In the genomic region with DNA sequence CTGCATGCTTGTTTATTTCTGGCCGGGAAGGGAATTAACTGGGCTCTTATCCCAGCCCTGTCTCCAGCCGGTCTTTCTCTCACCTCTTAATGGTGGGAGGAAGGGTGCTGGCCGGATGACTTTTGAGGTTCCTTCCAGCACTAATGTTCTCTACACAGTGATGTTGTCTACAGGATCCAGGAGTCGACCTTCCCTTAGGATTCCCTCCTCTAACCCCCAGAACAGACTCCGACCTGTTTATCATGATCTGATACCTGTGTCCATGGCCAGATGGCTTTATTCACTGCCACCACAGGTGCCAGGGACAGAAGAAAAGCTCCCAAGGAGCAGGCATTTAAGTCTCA, we compare ENCODE assay signal across 14 mouse cellular contexts.
DNase-seq lines count a peak whose midpoint lies in the region; ATAC-seq and TF ChIP-seq lines count a peak whose summit lies in the region.
"Had no signal": no experiment of that assay in that cellular context is flagged by ENCODE, and none has a peak within 500 bp of the region (broad histone marks: within the 10 kb centered on the region; RNA-seq: fewer than 3 reads in every experiment).

No protein-coding gene starts in this region.

- H3K9me3 ChIP-seq in lung, embryonic 16.5 days (ENCODE audit: control insufficient read depth, low read length): no peaks in the 10 kb centered on the region
- no peaks in the 10 kb centered on the region for H3K9me3 ChIP-seq in limb, embryonic 15.5 days

- TF ChIP-seq EP300 in heart, adult 2 months (IDR thresholded peaks at IDR 0.05; ENCODE audit: insufficient read depth, low read depth, low read length): no peak

- peaks cover 9% of the 10 kb centered on the region for H3K4me1 ChIP-seq in heart, adult 2 months (ENCODE audit: control insufficient read depth, insufficient read depth, low read length)
- H3K4me1 ChIP-seq in lung, embryonic 16.5 days (replicated peaks; ENCODE audit: control insufficient read depth, insufficient read depth, low read length): peaks cover 16% of the 10 kb centered on the region; the same call in 1 of the 2 replicates
- peaks cover 35% of the 10 kb centered on the region for H3K4me1 ChIP-seq in limb, embryonic 15.5 days

- no peaks in the 10 kb centered on the region for H3K36me3 ChIP-seq in heart, adult 2 months (ENCODE audit: control insufficient read depth, insufficient read depth, low read length)
- H3K36me3 ChIP-seq in lung, embryonic 16.5 days (ENCODE audit: control insufficient read depth, insufficient read depth, low read length): no peaks in the 10 kb centered on the region
- H3K36me3 ChIP-seq in limb, embryonic 15.5 days: no peaks in the 10 kb centered on the region

- no peak overlapping the region for H3K9ac ChIP-seq in heart, adult 2 months (ENCODE audit: low read depth, low read length)
- no peak overlapping the region for H3K9ac ChIP-seq in lung, embryonic 16.5 days (ENCODE audit: low read length)
- H3K9ac ChIP-seq in limb, embryonic 15.5 days: no peak overlapping the region
- H3K9ac ChIP-seq: liver, embryonic 14.5 days had no signal

- no peaks in the 10 kb centered on the region for H3K79me2 ChIP-seq in heart, adult 2 months (replicated peaks; ENCODE audit: control insufficient read depth, insufficient read depth, low read length)

- H3K4me3 ChIP-seq in heart, adult 2 months: no peak overlapping the region
- H3K4me3 ChIP-seq in lung, embryonic 16.5 days (ENCODE audit: low read length): no peak overlapping the region
- H3K4me3 ChIP-seq in limb, embryonic 15.5 days: no peak overlapping the region
- H3K4me3 ChIP-seq: left cerebral cortex, adult 2 months; myocyte had no signal

- no peak for DNase-seq in heart, adult 2 months
- DNase-seq in heart, postnatal 10 days: no peak
- no peak for DNase-seq in lung, postnatal 36 days
- DNase-seq in cerebellum, adult 9-11 months: peak; percentile 76
- DNase-seq in gastrocnemius, postnatal 36 days: no peak
- no peak for DNase-seq in ovary, postnatal 36 days (ENCODE audit: low spot score)
- DNase-seq: kidney, postnatal 14 days; right cerebral cortex, postnatal 25 days; thymus, postnatal 4 days had no signal

- no peak overlapping the region for H3K4me2 ChIP-seq in lung, embryonic 16.5 days (ENCODE audit: low read depth, low read length)
- no peak overlapping the region for H3K4me2 ChIP-seq in limb, embryonic 15.5 days

- WGBS in heart, adult 2 months: 47% methylated on average over 5 of the region's 5 CpGs
- WGBS in lung, embryonic 16.5 days: 42% methylated on average over 5 of the region's 5 CpGs
- WGBS in limb, embryonic 15.5 days: 38% methylated on average over 5 of the region's 5 CpGs

- no peak for TF ChIP-seq CTCF in heart, adult 2 months (IDR thresholded peaks at IDR 0.05)

- peak overlapping the region; percentile 60; the same call in 1 of the 2 replicates for H3K27ac ChIP-seq in heart, adult 2 months
- no peak overlapping the region for H3K27ac ChIP-seq in lung, embryonic 16.5 days (ENCODE audit: low read length)
- H3K27ac ChIP-seq in limb, embryonic 15.5 days: peak overlapping the region; percentile 22; the same call in 1 of the 2 replicates
- H3K27ac ChIP-seq: left cerebral cortex, adult 2 months; liver, embryonic 14.5 days had no signal

- no peaks in the 10 kb centered on the region for H3K27me3 ChIP-seq in heart, adult 2 months (ENCODE audit: control insufficient read depth, insufficient read depth, low read length)
- no peaks in the 10 kb centered on the region for H3K27me3 ChIP-seq in lung, embryonic 16.5 days (ENCODE audit: control insufficient read depth, insufficient read depth, low read depth, low read length)
- no peaks in the 10 kb centered on the region for H3K27me3 ChIP-seq in limb, embryonic 15.5 days

- intact Hi-C loops in heart, adult 2 months (cut with DNase I): no loop called here
- intact Hi-C loops in heart, postnatal 10 days (cut with DNase I): no loop called here
- intact Hi-C loops in gastrocnemius, postnatal 36 days (cut with DNase I): no loop called here

- no peak for TF ChIP-seq POLR2A in heart, adult 2 months (IDR thresholded peaks at IDR 0.05; ENCODE audit: insufficient read depth, low read depth, low read length)

- peak; percentile 47; the same call in 1 of the 2 replicates for ATAC-seq in lung, embryonic 16.5 days (ENCODE audit: low read depth)
- no peak for ATAC-seq in limb, embryonic 15.5 days (ENCODE audit: insufficient number of reproducible peaks, low FRiP score, low TSS enrichment, low read depth)
